Mouse (Mus musculus) heart, postnatal 14 days (tissue): ENCODE measurements at regions not wholly inside any gene's neighbourhood (a gene's known extent, or its start where the extent isn't known, plus 50 kb on each side); places are given as distances from the start of the nearest gene placed in this dataset.
A peak's percentile ranks its signal among the peaks of the same experiment; 100 is the strongest.

Experiments
- DNase-seq, 2 experiments: peaks; one replicate each; pipeline ENCODE4 v3.0.0; 2021 to 2022
- intact Hi-C: fragments of 180-260 bp; cut with DNase I; formaldehyde crosslinking; loops from one replicate; pipeline ENCODE4 v1.15.1; 2025

- intact Hi-C loops: no loop called here
- DNase-seq: no peak
Measured at GRCm38 (mm10) chr8:57705957-57706356, 53.1 kb upstream of the Galnt7 start.

GRCm38 (mm10) chr8:57704161-57704560 is 51.3 kb upstream of the Galnt7 start:
- intact Hi-C loops: no loop called here
- DNase-seq: no peak

- intact Hi-C loops: no loop called here
- peak; percentile 34 to 39 for DNase-seq
Measured at GRCm38 (mm10) chr8:57702407-57703113, 49.7 kb upstream of the Galnt7 start.
